Mouse (Mus musculus) C2C12 (cell line): ENCODE measurements at regions not wholly inside any gene's neighbourhood (a gene's known extent, or its start where the extent isn't known, plus 50 kb on each side); places are given as distances from the start of the nearest gene placed in this dataset.

ENCODE experiments used
- H3K27me3 ChIP-seq: one replicate; pipeline ENCODE4 v1.6.1; 2011; ENCODE audit not compliant: control insufficient read depth, insufficient read depth, insufficient read length
- H3K36me3 ChIP-seq: one replicate; pipeline ENCODE4 v1.6.1; 2011; ENCODE audit not compliant: control insufficient read depth, insufficient read depth
- H3K4me3 ChIP-seq: one replicate; pipeline ENCODE4 v1.5.1; 2011; ENCODE audit warnings: mild to moderate bottlenecking, control low read depth; ENCODE audit not compliant: poor library complexity, insufficient read depth, severe bottlenecking
- H3K79me2 ChIP-seq: one replicate; pipeline ENCODE4 v1.6.1; 2011; ENCODE audit not compliant: control insufficient read depth, insufficient read depth
- H3K79me3 ChIP-seq: one replicate; pipeline ENCODE4 v1.6.1; 2011; ENCODE audit warnings: low read depth, control low read depth
- H3ac ChIP-seq: one replicate; pipeline ENCODE3; 2011; ENCODE audit warnings: low read depth; ENCODE audit not compliant: control insufficient read depth, insufficient read length
- CEBPB ChIP-seq: IDR thresholded peaks from one replicate; pipeline ENCODE4 v1.6.1; 2011; ENCODE audit warnings: low read depth, mild to moderate bottlenecking, control low read depth, moderate library complexity
- CTCF ChIP-seq: IDR thresholded peaks from one replicate; pipeline ENCODE4 v1.5.1; 2011; ENCODE audit not compliant: control insufficient read depth, insufficient read depth, insufficient read length
- FOSL1 ChIP-seq: IDR thresholded peaks from one replicate; pipeline ENCODE4 v1.8.0; 2011; ENCODE audit warnings: mild to moderate bottlenecking, low read length; ENCODE audit not compliant: poor library complexity, insufficient read depth, severe bottlenecking
- MAX ChIP-seq: IDR thresholded peaks from one replicate; pipeline ENCODE4 v1.6.1; 2011; ENCODE audit warnings: mild to moderate bottlenecking, control low read depth
- MYOD1 ChIP-seq: IDR thresholded peaks from one replicate; pipeline ENCODE4 v1.6.1; 2011; ENCODE audit warnings: low read depth; ENCODE audit not compliant: control insufficient read depth, insufficient read length
- MYOG ChIP-seq: IDR thresholded peaks from one replicate; pipeline ENCODE4 v1.6.1; 2011; ENCODE audit not compliant: control insufficient read depth, insufficient read length; ENCODE audit errors: extremely low read depth
- USF1 ChIP-seq: IDR thresholded peaks from one replicate; pipeline ENCODE4 v1.6.1; 2011; ENCODE audit warnings: low read depth, mild to moderate bottlenecking, control low read depth, moderate library complexity

- Histone ChIP-seq H3ac (no peak overlapping the region), H3K27me3 (no peaks in the 10 kb centered on the region), H3K4me3 (no peak overlapping the region), H3K79me3 (no peaks in the 10 kb centered on the region), H3K79me2 (no peaks in the 10 kb centered on the region), H3K36me3 (no peaks in the 10 kb centered on the region)
- TF ChIP-seq CTCF, result no peak
- no peak for TF ChIP-seq CEBPB
- no peak for TF ChIP-seq MAX
- no peak for TF ChIP-seq MYOD1
- no peak for TF ChIP-seq USF1
- TF ChIP-seq FOSL1, result no peak
- TF ChIP-seq MYOG, result no peak
Measured at GRCm38 (mm10) chr11:92405818-92406217, 692.0 kb upstream of the Car10 start.

DNA sequence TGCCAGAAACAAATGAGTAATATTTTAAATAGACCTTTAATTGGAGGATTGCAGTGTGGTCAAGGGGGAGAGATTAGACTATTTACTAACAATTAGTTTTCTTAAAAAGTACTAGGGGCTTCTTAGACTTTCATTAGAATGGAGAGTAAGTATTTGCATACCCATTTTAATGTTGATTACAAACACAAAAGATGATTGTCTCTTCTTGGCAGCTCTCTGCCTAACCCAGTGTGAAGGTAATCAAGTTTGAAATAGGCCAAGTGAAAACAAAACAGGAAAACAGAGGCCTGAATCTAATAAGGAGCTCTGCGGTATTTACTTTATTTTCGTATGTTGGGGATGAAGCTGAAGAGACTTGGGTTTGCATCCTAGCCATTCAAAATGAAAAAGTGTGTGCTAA is 646.5 kb upstream of the Car10 start:
- Histone ChIP-seq H3K27me3 (no peaks in the 10 kb centered on the region), H3K4me3 (no peak overlapping the region), H3K36me3 (no peaks in the 10 kb centered on the region), H3ac (no peak overlapping the region), H3K79me3 (no peaks in the 10 kb centered on the region), H3K79me2 (no peaks in the 10 kb centered on the region)
- TF ChIP-seq FOSL1 (no peak), MYOD1 (no peak), USF1 (no peak), CTCF (no peak), CEBPB (no peak), MYOG (no peak), MAX (no peak)

- Histone ChIP-seq H3K79me2 (no peaks in the 10 kb centered on the region), H3K4me3 (no peak overlapping the region), H3K36me3 (no peaks in the 10 kb centered on the region), H3ac (no peak overlapping the region), H3K27me3 (no peaks in the 10 kb centered on the region), H3K79me3 (no peaks in the 10 kb centered on the region)
- TF ChIP-seq MYOG (no peak), FOSL1 (peak; percentile 82)
Measured at GRCm38 (mm10) chr11:92495291-92495690, 602.5 kb upstream of the Car10 start.
